Mouse (Mus musculus) kidney, embryonic 14.5 days (tissue): ENCODE measurements around the gene Cckbr. TPM values are rescaled to one million over a fixed set of nuclear protein-coding genes. Genes with fewer than 3 reads are reported as not detected.
"Not testable (repeated sequence)": the region's sequence is repeated elsewhere in the genome, so short reads cannot be mapped to it uniquely, and the experiment has no call there.

Experiments used
- ATAC-seq: fragments of 200-750 bp; cut with Nextera tagmentation; 2 replicates; pipeline ENCODE4 v1.8.0; 2017; ENCODE audit warnings: moderate number of reproducible peaks, mild to moderate bottlenecking, moderate TSS enrichment, moderate library complexity; ENCODE audit not compliant: low FRiP score, low TSS enrichment
- H3K27ac ChIP-seq: fragments of 300-500 bp; sonication (generic); 2 replicates; pipeline ENCODE4 v1.5.1; 2014; ENCODE audit warnings: low read depth, mild to moderate bottlenecking, low read length, moderate library complexity, mixed read lengths
- H3K27me3 ChIP-seq: fragments of 300-500 bp; sonication (generic); 2 replicates; pipeline ENCODE4 v1.6.1; 2014; ENCODE audit warnings: mild to moderate bottlenecking, low read length; ENCODE audit not compliant: control insufficient read depth, insufficient read depth
- H3K36me3 ChIP-seq: fragments of 300-500 bp; sonication (generic); 2 replicates; pipeline ENCODE4 v1.6.1; 2014; ENCODE audit warnings: low read length, mixed read lengths; ENCODE audit not compliant: control insufficient read depth, insufficient read depth
- H3K4me1 ChIP-seq: fragments of 300-500 bp; sonication (generic); 2 replicates; pipeline ENCODE4 v1.6.1; 2014; ENCODE audit warnings: low read length, mixed read lengths; ENCODE audit not compliant: control insufficient read depth, insufficient read depth
- H3K4me2 ChIP-seq: fragments of 300-500 bp; sonication (generic); replicated peaks from 2 replicates; pipeline ENCODE4 v1.6.1; 2014; ENCODE audit warnings: low read depth, mild to moderate bottlenecking, low read length
- H3K4me3 ChIP-seq: fragments of 300-500 bp; sonication (generic); 2 replicates; pipeline ENCODE4 v1.5.1; 2014; ENCODE audit warnings: mild to moderate bottlenecking, low read length
- H3K9ac ChIP-seq: fragments of 300-500 bp; sonication (generic); 2 replicates; pipeline ENCODE4 v1.6.1; 2014; ENCODE audit warnings: low read depth, mild to moderate bottlenecking, low read length, moderate library complexity
- H3K9me3 ChIP-seq: fragments of 300-500 bp; sonication (generic); 2 replicates; pipeline ENCODE4 v1.6.1; 2016; ENCODE audit warnings: low read length; ENCODE audit not compliant: control insufficient read depth
- WGBS: fragments of 180-500 bp; shearing (Covaris S2); extraction: QIAGEN DNeasy Blood & Tissue Kit; methylation state at CpG from one replicate; pipeline ENCODE4 v1.1.7; 2014; 5-methylcytosine and 5-hydroxymethylcytosine counted together
- polyA plus RNA-seq: library from polyadenylated mRNA; unstranded; fragments of >200 nt; fragmentation: Nextera tagmentation; extraction: Ambion mirVana; gene quantifications from 2 replicates; pipeline ENCODE4 v1.2.1, GENCODE M21; 2014

Gene Cckbr
- polyA plus RNA-seq, 1 experiment from 2014 or later = 0.58 TPM

DNA sequence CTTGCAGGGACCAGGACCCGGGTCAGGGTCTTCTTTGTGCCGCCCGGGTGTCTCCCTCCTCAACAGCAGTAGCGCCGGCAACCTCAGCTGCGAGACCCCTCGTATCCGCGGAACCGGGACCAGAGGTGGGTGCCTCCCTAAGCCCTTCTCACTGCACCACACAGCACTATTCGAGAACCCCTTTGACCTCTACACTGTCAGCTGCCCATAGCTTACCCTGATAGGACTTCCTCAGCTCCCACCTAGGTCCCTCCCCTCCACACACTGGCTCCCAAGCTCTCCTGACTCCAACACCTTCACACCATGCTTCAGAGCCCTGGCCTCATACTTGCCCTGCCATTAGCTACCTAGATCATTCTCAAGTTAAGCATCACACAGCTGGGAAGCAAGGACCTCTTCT, 520 bp downstream of the Cckbr start:
- Histone ChIP-seq H3K27me3 (peaks cover 23% of the 10 kb centered on the region; the same call in 1 of the 2 replicates), H3K27ac (no peak overlapping the region), H3K36me3 (no peaks in the 10 kb centered on the region), H3K9me3 (no peaks in the 10 kb centered on the region), H3K4me2 (peak overlapping the region; percentile 73), H3K4me3 (peak overlapping the region; percentile 41), H3K9ac (peak overlapping the region; percentile 42), H3K4me1 (no peaks in the 10 kb centered on the region)
- no peak; the same call in 1 of the 2 replicates for ATAC-seq
- WGBS = 4% methylated on average over 11 of the region's 11 CpGs

DNA sequence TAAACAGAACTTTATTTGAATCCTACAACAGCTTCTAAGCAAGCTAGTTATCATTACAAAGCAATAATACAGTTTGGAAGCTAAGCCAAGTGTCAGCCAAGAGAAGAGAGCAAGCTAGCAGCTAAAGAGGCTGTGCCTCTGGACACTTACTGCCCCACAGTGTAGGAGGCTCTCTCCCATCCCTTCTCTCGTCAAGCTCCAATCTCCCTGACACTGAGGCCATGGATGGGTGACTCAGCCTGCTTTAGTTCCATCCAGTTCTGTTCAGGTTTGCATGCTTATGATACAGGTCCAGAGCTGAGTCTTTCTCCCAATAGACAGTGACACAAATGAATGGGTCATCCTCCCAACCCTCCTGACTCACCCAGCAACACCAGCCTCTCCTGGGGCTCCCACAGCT, 6.5 kb downstream of the Cckbr start:
- WGBS = 29% methylated on average over 1 of the region's 1 CpGs
- Histone ChIP-seq H3K27me3 (0 out of 2 replicates have a peak, but pooled peaks cover 4% of the 10 kb centered on the region), H3K4me3 (no peak overlapping the region), H3K36me3 (no peaks in the 10 kb centered on the region), H3K27ac (no peak overlapping the region), H3K9me3 (no peaks in the 10 kb centered on the region), H3K4me1 (no peaks in the 10 kb centered on the region), H3K4me2 (no peak overlapping the region), H3K9ac (no peak overlapping the region)
- peak; percentile 75; the same call in 1 of the 2 replicates for ATAC-seq

DNA sequence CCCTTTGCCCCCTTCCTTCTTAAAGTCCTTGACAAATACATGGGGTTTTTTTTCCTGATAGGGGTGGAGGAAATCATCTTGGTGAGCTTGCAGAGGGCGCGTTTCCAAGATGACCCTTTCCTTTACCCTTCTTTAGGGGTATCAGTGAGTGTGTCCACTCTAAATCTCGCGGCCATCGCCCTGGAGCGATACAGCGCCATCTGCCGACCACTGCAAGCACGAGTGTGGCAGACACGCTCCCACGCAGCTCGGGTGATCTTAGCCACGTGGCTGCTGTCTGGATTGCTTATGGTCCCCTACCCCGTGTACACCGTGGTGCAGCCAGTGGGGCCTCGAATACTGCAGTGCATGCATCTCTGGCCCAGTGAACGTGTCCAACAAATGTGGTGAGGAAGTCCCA, 8.3 kb downstream of the Cckbr start:
- H3K9ac ChIP-seq = no peak overlapping the region
- no peaks in the 10 kb centered on the region for H3K9me3 ChIP-seq
- no peaks in the 10 kb centered on the region for H3K27me3 ChIP-seq
- WGBS = 88% methylated on average over 17 of the region's 17 CpGs
- no peak overlapping the region for H3K4me3 ChIP-seq
- no peak overlapping the region for H3K4me2 ChIP-seq
- no peak for ATAC-seq
- no peaks in the 10 kb centered on the region for H3K36me3 ChIP-seq
- H3K4me1 ChIP-seq = no peaks in the 10 kb centered on the region
- H3K27ac ChIP-seq = no peak overlapping the region

DNA sequence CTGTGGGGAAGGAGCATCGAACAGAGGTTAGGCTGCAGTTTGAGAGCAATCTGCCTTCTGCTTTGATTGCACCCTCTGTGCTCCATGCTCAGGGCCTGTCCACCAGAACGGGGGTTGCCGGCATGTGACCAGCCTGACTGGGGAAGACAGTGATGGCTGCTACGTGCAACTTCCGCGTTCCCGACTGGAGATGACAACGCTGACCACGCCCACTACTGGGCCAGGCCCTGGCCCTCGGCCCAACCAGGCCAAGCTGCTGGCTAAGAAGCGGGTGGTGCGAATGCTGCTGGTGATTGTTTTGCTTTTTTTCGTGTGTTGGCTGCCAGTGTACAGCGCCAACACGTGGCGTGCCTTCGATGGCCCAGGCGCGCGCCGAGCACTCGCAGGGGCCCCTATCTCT, 9.3 kb downstream of the Cckbr start:
- Histone ChIP-seq H3K9me3 (no peaks in the 10 kb centered on the region), H3K4me3 (no peak overlapping the region), H3K27me3 (no peaks in the 10 kb centered on the region), H3K27ac (no peak overlapping the region), H3K9ac (no peak overlapping the region), H3K4me1 (no peaks in the 10 kb centered on the region), H3K36me3 (no peaks in the 10 kb centered on the region), H3K4me2 (no peak overlapping the region)
- WGBS = 85% methylated on average over 22 of the region's 22 CpGs
- ATAC-seq = no peak

DNA sequence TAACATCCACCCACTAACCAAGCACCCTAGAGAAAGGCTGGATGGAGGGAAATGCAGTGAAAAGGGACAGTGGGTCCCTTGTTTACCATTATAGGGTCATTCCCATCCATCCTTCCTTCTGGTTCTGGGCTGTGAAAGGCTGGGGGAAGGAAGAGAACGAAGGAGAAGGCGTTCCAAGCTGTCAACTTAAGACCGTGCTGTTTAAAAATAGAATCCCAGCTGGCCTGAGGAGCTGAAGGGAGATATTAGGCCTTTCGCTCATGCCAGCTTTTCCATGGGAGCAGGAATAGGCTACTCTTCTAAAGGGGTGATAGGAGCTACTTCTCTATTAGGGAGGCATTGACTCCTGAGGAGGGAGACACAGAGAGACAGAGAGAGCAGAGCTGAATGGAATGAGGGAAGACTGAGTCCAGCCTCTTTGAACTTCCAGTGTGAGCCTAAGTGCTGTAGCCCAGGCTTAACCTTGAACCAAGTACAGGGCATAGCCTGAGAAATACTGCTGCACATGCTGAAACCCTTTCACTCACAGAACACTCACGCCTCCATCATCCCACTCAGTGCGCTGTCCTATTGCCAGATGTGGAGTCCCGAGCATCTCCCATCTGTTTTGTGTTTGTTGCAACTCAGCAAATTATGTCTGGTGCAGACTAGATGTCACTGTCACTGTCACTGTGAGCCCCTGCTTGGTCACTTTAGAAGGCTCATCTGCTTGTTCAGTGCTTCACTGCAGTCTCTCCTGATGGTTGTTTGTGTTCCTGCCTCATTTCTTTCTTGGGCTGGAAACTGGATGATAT, 12.6 kb downstream of the Cckbr start:
- Histone ChIP-seq H3K9ac (no peak overlapping the region), H3K4me1 (no peaks in the 10 kb centered on the region), H3K27ac (no peak overlapping the region), H3K4me2 (no peak overlapping the region), H3K4me3 (no peak overlapping the region), H3K36me3 (no peaks in the 10 kb centered on the region), H3K9me3 (no peaks in the 10 kb centered on the region), H3K27me3 (no peaks in the 10 kb centered on the region)
- 76% methylated on average over 7 of the region's 7 CpGs for WGBS
- no peak for ATAC-seq

DNA sequence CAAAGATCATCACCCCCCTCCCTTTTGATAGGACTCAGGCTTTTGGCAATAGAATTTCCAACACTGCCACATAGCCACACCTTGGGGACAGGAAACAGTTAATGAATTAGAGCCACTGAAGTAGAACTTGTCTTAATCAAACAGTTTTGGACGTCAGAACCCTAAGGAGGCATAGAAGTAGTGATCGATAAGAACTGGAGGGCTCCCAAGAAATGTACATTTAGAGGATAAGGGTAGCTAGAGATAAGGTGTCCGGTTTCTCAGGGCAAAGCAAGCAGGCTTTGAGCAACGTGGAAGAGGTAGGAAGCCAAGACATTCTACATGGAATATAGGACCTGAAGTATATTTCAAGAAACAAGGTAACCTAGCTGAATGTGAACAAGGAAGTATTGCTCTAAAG, 15.9 kb downstream of the Cckbr start:
- no peak overlapping the region for H3K27ac ChIP-seq
- H3K9me3 ChIP-seq = no peaks in the 10 kb centered on the region
- 60% methylated on average over 4 of the region's 4 CpGs for WGBS
- H3K4me1 ChIP-seq = no peaks in the 10 kb centered on the region
- H3K36me3 ChIP-seq = no peaks in the 10 kb centered on the region
- no peak overlapping the region for H3K4me3 ChIP-seq
- no peak overlapping the region for H3K4me2 ChIP-seq
- H3K27me3 ChIP-seq = no peaks in the 10 kb centered on the region
- no peak overlapping the region for H3K9ac ChIP-seq
- ATAC-seq = no peak

DNA sequence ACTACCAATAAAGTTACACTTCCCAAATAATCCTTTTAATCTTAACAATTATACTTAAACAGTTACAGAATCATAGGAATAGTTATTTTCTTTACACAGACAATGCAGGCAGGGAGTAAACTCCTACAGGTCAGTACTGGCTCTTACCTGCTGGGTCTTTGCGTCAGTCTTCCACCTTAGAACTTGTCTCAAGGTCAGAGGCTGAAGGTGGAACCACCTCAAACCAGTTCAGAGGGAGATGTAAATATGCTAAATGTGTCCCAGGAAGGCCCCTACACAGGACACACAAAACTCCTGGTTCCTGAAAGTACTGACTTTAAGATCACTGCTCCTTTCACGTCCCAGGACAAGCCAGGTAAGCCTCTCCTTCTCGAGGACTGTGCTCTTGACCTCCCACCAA, 19.5 kb downstream of the Cckbr start:
- Histone ChIP-seq H3K27me3 (no peaks in the 10 kb centered on the region), H3K9me3 (no peaks in the 10 kb centered on the region), H3K27ac (no peak overlapping the region), H3K36me3 (no peaks in the 10 kb centered on the region), H3K4me1 (no peaks in the 10 kb centered on the region), H3K4me2 (no peak overlapping the region), H3K4me3 (no peak overlapping the region), H3K9ac (no peak overlapping the region)
- no peak for ATAC-seq
- 62% methylated on average over 3 of the region's 3 CpGs for WGBS

DNA sequence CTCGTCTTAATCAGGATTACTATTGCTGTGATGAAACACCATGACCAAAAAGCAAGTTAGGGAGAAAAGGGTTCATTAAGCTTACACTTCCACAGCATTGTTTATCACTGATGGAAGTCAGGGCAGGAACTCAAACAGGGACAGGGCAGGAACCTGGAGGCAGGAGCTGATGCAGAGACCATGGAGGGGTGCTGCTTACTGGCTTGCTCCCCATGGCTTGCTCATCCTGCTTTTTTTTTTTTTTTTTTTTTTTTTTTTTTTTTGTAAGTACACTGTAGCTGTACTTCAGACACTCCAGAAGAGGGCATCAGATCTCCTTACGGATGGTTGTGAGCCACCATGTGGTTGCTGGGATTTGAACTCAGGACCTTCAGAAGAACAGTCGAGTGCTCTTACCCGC, 27.8 kb downstream of the Cckbr start:
- H3K36me3 ChIP-seq, H3K27ac ChIP-seq, H3K4me3 ChIP-seq, H3K4me2 ChIP-seq, ATAC-seq, H3K9ac ChIP-seq, H3K27me3 ChIP-seq, H3K4me1 ChIP-seq, H3K9me3 ChIP-seq: not testable (repeated sequence)
- 84% methylated on average over 4 of the region's 4 CpGs for WGBS

DNA sequence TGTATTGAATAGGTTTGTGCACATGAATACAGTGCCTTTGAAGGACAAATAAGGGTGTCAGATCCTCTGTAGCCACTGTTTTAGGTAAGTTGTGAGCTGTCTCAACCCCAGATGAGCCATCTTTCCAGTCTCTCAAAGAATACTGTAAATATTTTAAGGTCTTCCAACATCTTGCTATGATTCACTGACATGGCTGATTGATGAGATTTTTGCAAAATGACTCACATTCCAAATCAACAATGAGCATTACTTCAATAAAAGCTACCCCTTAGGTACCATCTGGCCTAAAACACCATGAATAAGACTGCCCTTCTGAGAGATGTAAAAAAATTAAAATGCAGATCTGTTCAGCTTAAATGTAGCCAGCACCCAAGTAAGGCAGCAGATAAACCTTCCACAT, 33.0 kb downstream of the Cckbr start:
- Histone ChIP-seq H3K4me1 (no peaks in the 10 kb centered on the region), H3K27me3 (no peaks in the 10 kb centered on the region), H3K27ac (no peak overlapping the region), H3K4me2 (no peak overlapping the region), H3K4me3 (no peak overlapping the region), H3K9ac (no peak overlapping the region), H3K9me3 (no peaks in the 10 kb centered on the region), H3K36me3 (no peaks in the 10 kb centered on the region)
- ATAC-seq = no peak
